Mouse (Mus musculus) cortical plate, adult 2 months (tissue): Measurements from ENCODE around the gene Bsdc1.

Experiments used
- CTCF ChIP-seq: fragments of 200-500 bp; IDR thresholded peaks from 2 replicates; pipeline ENCODE4 v1.5.1; 2011; ENCODE audit warnings: mild to moderate bottlenecking, control low read depth, low read length; ENCODE audit not compliant: insufficient read depth; ENCODE audit errors: extremely low read depth
- POLR2A ChIP-seq: fragments of 200-500 bp; IDR thresholded peaks from 2 replicates; pipeline ENCODE4 v1.6.1; 2011; ENCODE audit warnings: mild to moderate bottlenecking, low read length, control low read depth; ENCODE audit not compliant: insufficient read depth; ENCODE audit errors: extremely low read depth

- no peak for TF ChIP-seq POLR2A
- TF ChIP-seq CTCF, result no peak
These were observed 13.4 kb upstream of the Bsdc1 start for GRCm38 (mm10) chr4:129447778-129448563.
